Mouse (Mus musculus): ENCODE measurements around the gene Slc16a9. TPM values are rescaled to one million over a fixed set of nuclear protein-coding genes. Genes with fewer than 3 reads are reported as not detected.
"Not testable (repeated sequence)": the region's sequence is repeated elsewhere in the genome, so short reads cannot be mapped to it uniquely, and the experiment has no call there.

The Slc16a9 gene
- total RNA-seq (2021): 1 to 10 TPM; 2.5 to 3.9 TPM
- long read RNA-seq, experiment 1, transcript Slc16a9-201 (6 exons, 3,756 nt): major isoform, 5 of 5 reads
- long read RNA-seq, experiment 1, partial matches to known transcripts: 0 of 5 reads
- long read RNA-seq, experiment 1, other reads (novel, unspliced or antisense): 0 of 5 reads
- long read RNA-seq, experiment 2, transcript Slc16a9-201 (6 exons, 3,756 nt): major isoform, 5 of 10 reads
- long read RNA-seq, experiment 2, partial matches to known transcripts: 3 of 10 reads
- long read RNA-seq, experiment 2, other reads (novel, unspliced or antisense): 2 of 10 reads

GRCm38 (mm10) chr10:70244921-70245558 lies at the start of gene Slc16a9:
TSS of gene Slc16a9 (plus strand) at chr10:70245100.
- peak; percentile 53 to 60 for DNase-seq (ENCODE audit: low spot score in 2 of 2)

DNA sequence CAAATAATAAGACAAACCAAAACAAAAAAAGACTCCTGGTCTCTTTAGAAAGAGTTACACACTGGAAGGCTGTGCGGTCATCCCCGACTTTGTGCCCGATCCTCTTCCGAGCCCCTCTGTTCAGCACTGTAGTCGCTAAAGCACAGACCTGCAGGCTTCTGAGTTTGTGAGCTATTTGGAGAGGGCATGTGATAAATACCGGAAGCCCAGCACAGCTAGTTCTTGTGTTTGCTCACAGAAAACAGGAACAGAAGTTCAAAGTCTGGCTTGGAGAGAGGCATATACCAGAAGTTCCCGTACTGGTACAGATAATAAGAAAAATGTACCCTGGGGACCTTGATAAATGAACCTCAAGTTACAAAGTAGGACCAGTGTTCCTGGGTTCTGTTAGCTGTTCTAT lies 49.6 kb upstream of the Slc16a9 start:
- no peak for DNase-seq (ENCODE audit: low spot score in 2 of 2)

DNA sequence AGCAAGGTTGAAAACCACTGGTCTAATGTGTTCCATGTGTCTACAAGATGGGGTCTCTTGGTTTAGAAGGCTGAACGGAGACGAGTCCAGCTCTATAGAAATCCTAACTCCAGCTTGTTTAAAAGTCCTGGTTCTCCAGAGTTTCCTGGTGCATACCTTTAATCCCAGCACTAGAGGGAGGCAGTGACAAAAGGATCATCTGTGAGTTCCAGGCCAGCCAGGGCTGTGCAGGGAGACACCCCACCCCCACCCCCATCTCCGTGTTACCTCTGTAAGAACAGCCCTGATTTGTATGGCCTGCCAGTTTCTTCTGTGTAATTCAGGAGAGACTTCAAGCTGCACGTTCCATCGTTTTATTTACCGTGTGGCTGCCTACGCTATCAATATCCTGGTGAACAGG lies 49.1 kb upstream of the Slc16a9 start:
- no peak for DNase-seq (ENCODE audit: low spot score in 2 of 2)

- DNase-seq (ENCODE audit: low spot score in 2 of 2): no peak
These were observed 48.2 kb upstream of the Slc16a9 start for GRCm38 (mm10) chr10:70196666-70197065.

- no peak for DNase-seq (ENCODE audit: low spot score in 2 of 2)
These were observed 47.3 kb upstream of the Slc16a9 start for GRCm38 (mm10) chr10:70197601-70198000.

DNA sequence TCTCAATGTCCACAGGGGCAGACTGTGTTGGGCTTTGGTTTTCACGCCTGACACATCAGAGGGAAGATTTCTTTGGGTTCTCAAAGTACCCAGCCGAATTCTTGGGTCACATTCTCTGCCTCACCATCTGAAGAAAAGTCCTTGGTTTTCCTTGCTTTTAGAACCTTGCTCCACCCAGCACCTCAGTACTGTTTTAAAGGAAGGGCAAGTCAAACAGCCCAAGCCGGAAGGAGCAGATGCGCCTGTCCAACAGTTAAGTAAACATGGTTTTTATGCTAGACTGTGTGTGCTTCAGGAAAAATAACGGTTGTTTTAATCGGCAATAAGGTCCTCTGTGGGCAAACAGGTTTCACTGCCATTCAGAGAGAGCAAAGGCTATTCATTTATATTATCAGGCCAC lies 46.9 kb upstream of the Slc16a9 start:
- no peak for DNase-seq (ENCODE audit: low spot score in 2 of 2)

- no peak for DNase-seq (ENCODE audit: low spot score in 2 of 2)
These were observed 45.9 kb upstream of the Slc16a9 start for GRCm38 (mm10) chr10:70198951-70199463.

DNA sequence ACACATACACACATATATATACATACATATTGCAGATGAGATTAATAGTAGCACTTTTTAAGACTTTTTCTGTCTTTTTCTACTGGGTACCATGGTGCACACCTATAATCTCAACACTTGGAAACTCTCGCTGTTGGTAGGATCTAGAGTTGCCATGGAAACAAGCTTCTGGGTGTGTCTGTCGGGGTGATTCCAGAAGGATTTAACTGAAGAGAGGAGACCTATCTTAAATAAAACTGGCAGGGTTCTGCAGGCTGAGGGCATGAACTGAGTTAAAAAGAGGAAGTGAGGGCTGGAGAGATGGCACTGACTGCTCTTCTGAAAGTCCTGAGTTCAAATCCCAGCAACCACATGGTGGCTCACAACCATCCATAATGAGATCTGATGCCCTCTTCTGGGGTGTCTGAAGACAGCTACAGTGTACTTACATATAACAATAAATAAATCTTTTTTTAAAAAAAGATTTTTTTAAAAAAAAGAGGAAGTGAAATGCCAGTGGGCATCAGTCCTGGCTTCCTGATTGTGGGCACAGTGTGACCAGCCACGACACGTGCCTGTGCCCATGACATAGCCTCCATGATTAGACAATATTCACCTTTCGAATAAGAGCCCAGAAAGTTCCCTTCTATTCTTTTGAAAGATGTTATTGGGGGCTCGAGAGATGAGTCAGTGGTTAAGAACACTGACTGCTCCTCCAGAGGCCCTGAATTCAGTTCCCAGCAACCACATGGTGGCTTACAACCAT lies 45.3 kb upstream of the Slc16a9 start:
- no peak for DNase-seq (ENCODE audit: low spot score in 2 of 2)

- DNase-seq (ENCODE audit: low spot score in 2 of 2): no peak
These were observed 43.9 kb upstream of the Slc16a9 start for GRCm38 (mm10) chr10:70200889-70201500.

GRCm38 (mm10) chr10:70204505-70205399 lies 40.1 kb upstream of the Slc16a9 start, which contains the start of gene Mrln:
TSS of gene Mrln (plus strand) at chr10:70204664.
- peak in 1 of 2 experiments; percentile 45 for DNase-seq (ENCODE audit: low spot score in 2 of 2)

GRCm38 (mm10) chr10:70211281-70211680 lies 33.6 kb upstream of the Slc16a9 start:
- DNase-seq (ENCODE audit: low spot score in 2 of 2): no peak

- DNase-seq (ENCODE audit: low spot score in 2 of 2): no peak
These were observed 23.9 kb upstream of the Slc16a9 start for GRCm38 (mm10) chr10:70220971-70221370.

GRCm38 (mm10) chr10:70222231-70222630 lies 22.7 kb upstream of the Slc16a9 start:
- DNase-seq (ENCODE audit: low spot score in 2 of 2): not testable (repeated sequence)

DNA sequence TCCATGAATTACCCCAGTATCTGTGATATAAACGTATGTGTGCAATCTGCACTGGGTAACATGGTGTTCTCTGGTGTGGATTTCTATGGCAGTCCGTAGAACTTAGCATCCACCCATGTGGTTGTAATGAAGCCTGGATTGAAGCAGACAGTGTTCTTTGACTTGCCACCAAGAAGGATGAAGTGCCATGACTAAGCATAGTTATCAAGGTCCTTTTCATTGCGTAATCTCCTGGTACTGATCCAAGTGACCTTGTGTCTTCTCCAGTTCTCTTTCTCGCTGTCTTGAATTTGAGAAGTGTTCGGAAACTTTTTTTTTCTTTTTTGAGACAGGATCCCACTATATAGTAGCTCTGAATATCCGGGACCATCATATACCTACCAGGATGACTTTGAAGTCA lies 20.3 kb upstream of the Slc16a9 start:
- peak in 1 of 2 experiments; percentile 55 for DNase-seq (ENCODE audit: low spot score in 2 of 2)

GRCm38 (mm10) chr10:70225760-70226159 lies 19.1 kb upstream of the Slc16a9 start:
- no peak for DNase-seq (ENCODE audit: low spot score in 2 of 2)

DNA sequence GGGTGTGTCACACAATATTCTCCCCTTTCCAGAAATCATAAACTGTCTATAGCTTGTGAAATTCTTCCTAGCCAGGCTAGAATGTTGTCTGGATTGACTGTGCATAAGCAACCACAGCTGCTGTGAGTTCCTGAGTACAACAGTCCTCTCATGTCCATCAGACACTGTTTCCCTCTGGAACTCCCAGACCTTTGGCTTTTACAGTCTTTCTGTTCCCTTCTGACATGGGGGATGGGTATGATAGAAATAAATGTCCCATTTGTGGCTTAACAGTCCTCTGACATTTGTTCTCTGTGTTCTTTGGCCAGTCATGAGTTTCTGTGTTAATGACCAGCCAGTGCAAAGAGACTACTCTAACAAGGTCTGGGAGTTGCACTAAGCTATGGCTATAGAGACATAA lies 18.3 kb upstream of the Slc16a9 start:
- DNase-seq (ENCODE audit: low spot score in 2 of 2): peak in 1 of 2 experiments; percentile 1

GRCm38 (mm10) chr10:70230352-70230751 lies 14.5 kb upstream of the Slc16a9 start:
- DNase-seq (ENCODE audit: low spot score in 2 of 2): no peak

DNA sequence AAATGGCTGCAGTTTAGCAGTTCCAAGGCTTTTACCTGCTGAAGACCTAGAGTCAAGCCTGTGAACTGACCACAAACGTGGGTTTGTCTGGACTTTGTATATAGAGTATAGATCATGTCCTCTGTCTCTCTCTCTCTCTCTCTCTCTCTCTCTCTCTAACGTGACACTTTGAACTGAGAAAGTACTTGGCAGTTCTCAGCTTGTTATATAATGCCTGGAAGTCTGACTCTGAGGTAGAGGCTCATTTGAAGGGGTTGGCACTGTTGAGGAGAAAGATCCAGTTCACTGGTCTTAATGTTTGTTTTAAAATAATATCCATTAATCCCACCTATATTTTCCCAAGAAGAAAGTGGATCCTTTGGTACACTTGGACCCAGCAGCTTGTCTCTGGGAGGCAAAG lies 7.0 kb upstream of the Slc16a9 start:
- no peak for DNase-seq (ENCODE audit: low spot score in 2 of 2)

GRCm38 (mm10) chr10:70242751-70243444 lies 2.0 kb upstream of the Slc16a9 start:
- DNase-seq (ENCODE audit: low spot score in 2 of 2): no peak

- peak in 1 of 2 experiments; percentile 29 for DNase-seq (ENCODE audit: low spot score in 2 of 2)
These were observed 652 bp downstream of the Slc16a9 start for GRCm38 (mm10) chr10:70245559-70245945.

Data from adrenal gland, adult 18-20 months (tissue).